Mouse (Mus musculus) midbrain, embryonic 13.5 days (tissue): ENCODE results near the gene Ssbp3. TPM values are rescaled to one million over a fixed set of nuclear protein-coding genes. Genes with fewer than 3 reads are reported as not detected.
A peak's percentile ranks its signal among the peaks of the same experiment; 100 is the strongest.

Source experiments
- ATAC-seq: fragments of 200-750 bp; cut with Nextera tagmentation; 2 replicates; pipeline ENCODE4 v1.8.0; 2017; ENCODE audit warnings: mild to moderate bottlenecking, moderate TSS enrichment, moderate library complexity
- H3K27ac ChIP-seq: fragments of 300-500 bp; sonication (generic); 2 replicates; pipeline ENCODE4 v1.5.1; 2015; ENCODE audit warnings: inconsistent platforms, mild to moderate bottlenecking, moderate library complexity
- H3K27me3 ChIP-seq: fragments of 300-500 bp; sonication (generic); 2 replicates; pipeline ENCODE4 v1.6.1; 2015; ENCODE audit warnings: mild to moderate bottlenecking, inconsistent platforms
- H3K36me3 ChIP-seq: fragments of 300-500 bp; sonication (generic); 2 replicates; pipeline ENCODE4 v1.6.1; 2015; ENCODE audit warnings: mild to moderate bottlenecking, inconsistent platforms
- H3K4me1 ChIP-seq: fragments of 300-500 bp; sonication (generic); replicated peaks from 2 replicates; pipeline ENCODE4 v1.6.1; 2015; ENCODE audit warnings: inconsistent platforms
- H3K4me2 ChIP-seq: fragments of 300-500 bp; sonication (generic); replicated peaks from 2 replicates; pipeline ENCODE4 v1.6.1; 2015; ENCODE audit warnings: moderate library complexity, mild to moderate bottlenecking, inconsistent platforms
- H3K4me3 ChIP-seq: fragments of 300-500 bp; sonication (generic); replicated peaks from 2 replicates; pipeline ENCODE4 v1.5.1; 2015; ENCODE audit warnings: mild to moderate bottlenecking, inconsistent platforms
- H3K9ac ChIP-seq: fragments of 300-500 bp; sonication (generic); replicated peaks from 2 replicates; pipeline ENCODE4 v1.6.1; 2015; ENCODE audit warnings: mild to moderate bottlenecking, inconsistent platforms
- H3K9me3 ChIP-seq: fragments of 300-500 bp; sonication (generic); 2 replicates; pipeline ENCODE4 v1.6.1; 2016; ENCODE audit warnings: mild to moderate bottlenecking, inconsistent platforms
- WGBS: fragments of 180-500 bp; shearing (Covaris S2); methylation state at CpG from one replicate; pipeline ENCODE4 v1.1.7; 2015; 5-methylcytosine and 5-hydroxymethylcytosine counted together
- polyA plus RNA-seq: library from polyadenylated mRNA; unstranded; fragments of >200 nt; fragmentation: Nextera tagmentation; extraction: Ambion mirVana; gene quantifications from 2 replicates; pipeline ENCODE4 v1.2.1, GENCODE M21; 2015

The Ssbp3 gene
- polyA plus RNA-seq, 1 experiment from 2014 or later, result 229 TPM

- Histone ChIP-seq H3K27me3 (no peaks in the 10 kb centered on the region), H3K27ac (peak overlapping the region; percentile 72), H3K9ac (0 out of 2 replicates have a peak overlapping the region, but pooled peaks have one; percentile 7), H3K4me1 (peaks cover 98% of the 10 kb centered on the region), H3K36me3 (no peaks in the 10 kb centered on the region), H3K4me3 (no peak overlapping the region), H3K9me3 (no peaks in the 10 kb centered on the region), H3K4me2 (no peak overlapping the region)
- 75% methylated on average over 3 of the region's 3 CpGs for WGBS
- ATAC-seq, result no peak
These were observed 111.0 kb downstream of the Ssbp3 start for GRCm38 (mm10) chr4:107021464-107021863.

GRCm38 (mm10) chr4:107024899-107025298 lies 114.4 kb downstream of the Ssbp3 start:
- no peak for ATAC-seq
- H3K27ac ChIP-seq, result peak overlapping the region; percentile 9; the same call in 1 of the 2 replicates

GRCm38 (mm10) chr4:107025369-107025768 lies 114.9 kb downstream of the Ssbp3 start:
- no peak overlapping the region for H3K4me3 ChIP-seq
- no peaks in the 10 kb centered on the region for H3K27me3 ChIP-seq
- H3K27ac ChIP-seq, result no peak overlapping the region
- H3K4me1 ChIP-seq, result peaks cover 66% of the 10 kb centered on the region
- 84% methylated on average over 5 of the region's 5 CpGs for WGBS
- no peak overlapping the region for H3K4me2 ChIP-seq
- no peak overlapping the region for H3K9ac ChIP-seq
- ATAC-seq, result no peak
- H3K9me3 ChIP-seq, result no peaks in the 10 kb centered on the region
- H3K36me3 ChIP-seq, result peaks cover 27% of the 10 kb centered on the region

More at GRCm38 (mm10) chr4:107024899-107025298, 114.4 kb downstream of the Ssbp3 start:
- H3K4me3 ChIP-seq, result no peak overlapping the region
- no peaks in the 10 kb centered on the region for H3K27me3 ChIP-seq
- peaks cover 70% of the 10 kb centered on the region for H3K4me1 ChIP-seq
- no peak overlapping the region for H3K4me2 ChIP-seq
- no peak overlapping the region for H3K9ac ChIP-seq
- peaks cover 23% of the 10 kb centered on the region for H3K36me3 ChIP-seq
- WGBS, result 81% methylated on average over 7 of the region's 7 CpGs
- no peaks in the 10 kb centered on the region for H3K9me3 ChIP-seq

GRCm38 (mm10) chr4:107026451-107026850 lies 116.0 kb downstream of the Ssbp3 start:
- H3K36me3 ChIP-seq, result peaks cover 38% of the 10 kb centered on the region
- H3K4me1 ChIP-seq, result peaks cover 55% of the 10 kb centered on the region
- 61% methylated on average over 8 of the region's 8 CpGs for WGBS
- H3K27me3 ChIP-seq, result no peaks in the 10 kb centered on the region
- H3K9ac ChIP-seq, result no peak overlapping the region; the same call in 1 of the 2 replicates
- no peak overlapping the region for H3K4me3 ChIP-seq
- peak overlapping the region; percentile 1 for H3K27ac ChIP-seq
- H3K4me2 ChIP-seq, result no peak overlapping the region
- ATAC-seq, result no peak
- no peaks in the 10 kb centered on the region for H3K9me3 ChIP-seq

GRCm38 (mm10) chr4:107035689-107036088 lies 125.2 kb downstream of the Ssbp3 start:
- H3K4me1 ChIP-seq, result peaks cover 17% of the 10 kb centered on the region
- ATAC-seq, result no peak
- no peak overlapping the region for H3K4me3 ChIP-seq
- H3K9me3 ChIP-seq, result no peaks in the 10 kb centered on the region
- no peak overlapping the region for H3K9ac ChIP-seq
- H3K36me3 ChIP-seq, result peaks cover 95% of the 10 kb centered on the region
- H3K4me2 ChIP-seq, result no peak overlapping the region
- H3K27ac ChIP-seq, result no peak overlapping the region
- 85% methylated on average over 4 of the region's 4 CpGs for WGBS
- H3K27me3 ChIP-seq, result no peaks in the 10 kb centered on the region

DNA sequence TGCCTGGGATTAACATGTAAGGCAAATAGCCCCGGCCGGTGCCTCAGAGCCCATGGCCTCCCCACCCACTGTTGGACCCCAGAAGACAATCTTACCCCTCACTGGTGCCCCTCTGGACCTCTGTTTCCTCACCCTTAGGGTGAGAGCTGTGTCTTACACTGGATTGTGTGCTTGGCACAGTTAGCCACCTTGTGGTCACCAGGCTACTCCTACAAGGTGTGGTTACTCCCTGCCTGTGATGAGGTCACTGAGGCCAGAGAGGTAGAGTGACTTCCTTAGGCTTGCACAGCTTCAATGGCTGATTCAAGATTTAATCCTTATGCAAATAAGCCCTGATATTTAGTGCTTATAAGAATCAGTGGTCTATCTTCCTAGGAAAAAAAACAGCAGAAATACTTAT lies 126.5 kb downstream of the Ssbp3 start:
- Histone ChIP-seq H3K4me2 (no peak overlapping the region), H3K4me3 (no peak overlapping the region), H3K9ac (no peak overlapping the region), H3K36me3 (peaks cover 95% of the 10 kb centered on the region), H3K9me3 (no peaks in the 10 kb centered on the region), H3K27me3 (no peaks in the 10 kb centered on the region), H3K4me1 (peaks cover 17% of the 10 kb centered on the region), H3K27ac (no peak overlapping the region)
- ATAC-seq, result no peak
- 96% methylated on average over 2 of the region's 2 CpGs for WGBS

- Histone ChIP-seq H3K27ac (peak overlapping the region; percentile 74; the same call in 1 of the 2 replicates), H3K4me3 (no peak overlapping the region), H3K4me1 (peaks cover 17% of the 10 kb centered on the region), H3K4me2 (no peak overlapping the region), H3K36me3 (peaks cover 91% of the 10 kb centered on the region), H3K9ac (no peak overlapping the region), H3K27me3 (no peaks in the 10 kb centered on the region), H3K9me3 (no peaks in the 10 kb centered on the region)
- 85% methylated on average over 4 of the region's 4 CpGs for WGBS
- no peak for ATAC-seq
These were observed 127.8 kb downstream of the Ssbp3 start for GRCm38 (mm10) chr4:107038303-107038702.

DNA sequence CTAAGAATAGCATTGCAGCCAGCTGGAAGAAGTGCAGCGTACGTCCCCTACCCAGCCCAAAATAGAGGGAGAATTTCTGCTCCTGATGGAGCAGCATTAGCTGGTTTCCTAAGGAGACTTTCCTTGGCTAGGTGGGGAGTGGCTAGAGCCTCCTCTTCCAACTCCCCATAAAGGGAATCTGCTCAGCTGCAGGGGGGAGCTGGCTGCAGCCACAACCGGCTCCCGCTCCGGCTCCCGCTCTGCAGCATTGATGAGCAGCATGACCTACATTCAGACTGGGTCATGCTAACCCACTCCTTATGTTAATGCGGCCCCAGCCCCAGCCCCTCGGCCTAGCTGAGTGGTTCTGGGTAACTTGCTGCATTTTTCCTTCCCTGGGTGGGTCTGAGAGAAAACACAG lies 128.8 kb downstream of the Ssbp3 start:
- H3K4me3 ChIP-seq, result no peak overlapping the region
- H3K4me1 ChIP-seq, result peaks cover 17% of the 10 kb centered on the region
- H3K27ac ChIP-seq, result peak overlapping the region; percentile 74
- ATAC-seq, result 0 out of 2 replicates have a peak, but pooled peaks have one; percentile 46
- no peaks in the 10 kb centered on the region for H3K27me3 ChIP-seq
- WGBS, result 58% methylated on average over 8 of the region's 8 CpGs
- H3K9me3 ChIP-seq, result no peaks in the 10 kb centered on the region
- H3K4me2 ChIP-seq, result no peak overlapping the region
- H3K36me3 ChIP-seq, result peaks cover 91% of the 10 kb centered on the region
- no peak overlapping the region for H3K9ac ChIP-seq

DNA sequence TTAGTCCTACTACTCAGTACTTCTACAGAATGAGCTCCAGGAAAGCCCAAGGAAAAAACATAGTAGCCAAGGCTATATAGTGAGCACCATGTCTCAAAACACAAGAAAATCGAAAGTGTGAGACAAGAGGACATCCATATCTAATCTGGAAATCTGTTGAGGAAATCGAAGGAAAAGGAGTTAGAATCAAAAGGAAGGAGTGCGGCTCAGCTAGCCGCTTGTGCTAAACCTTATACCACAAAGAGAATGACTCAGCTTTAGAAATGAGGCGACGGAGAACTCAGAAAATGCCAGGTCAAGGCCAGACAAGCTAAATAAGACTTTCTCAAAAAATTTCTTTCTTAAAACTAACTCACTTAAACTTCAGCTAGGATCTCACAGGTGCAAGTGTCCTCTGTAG lies 131.8 kb downstream of the Ssbp3 start:
- no peaks in the 10 kb centered on the region for H3K27me3 ChIP-seq
- H3K9me3 ChIP-seq, result no peaks in the 10 kb centered on the region
- H3K36me3 ChIP-seq, result peaks cover 90% of the 10 kb centered on the region
- H3K4me1 ChIP-seq, result peaks cover 17% of the 10 kb centered on the region
- H3K9ac ChIP-seq, result no peak overlapping the region
- no peak overlapping the region for H3K4me3 ChIP-seq
- H3K4me2 ChIP-seq, result no peak overlapping the region
- no peak for ATAC-seq
- H3K27ac ChIP-seq, result no peak overlapping the region
- WGBS, result 92% methylated on average over 6 of the region's 6 CpGs

DNA sequence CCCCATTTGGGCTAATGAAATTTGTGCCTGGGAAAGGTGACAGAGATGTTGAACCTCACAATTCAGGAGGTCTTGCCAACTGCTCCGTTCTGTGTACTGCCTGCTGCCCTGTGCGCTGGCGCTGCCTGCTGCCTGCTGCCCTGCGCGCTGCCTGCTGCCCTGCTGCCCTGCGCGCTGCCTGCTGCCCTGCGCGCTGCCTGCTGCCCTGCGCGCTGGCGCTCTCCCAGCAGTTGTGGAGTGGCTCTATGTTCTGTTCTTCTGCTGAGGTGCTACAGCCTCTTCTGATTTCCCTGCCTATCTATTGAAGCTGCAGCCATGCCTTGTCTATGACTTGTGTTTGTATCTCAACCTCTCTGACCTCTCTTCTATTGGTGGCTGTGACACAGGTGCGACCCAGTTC lies 134.7 kb downstream of the Ssbp3 start:
- no peak overlapping the region for H3K4me3 ChIP-seq
- no peak overlapping the region for H3K9ac ChIP-seq
- H3K27me3 ChIP-seq, result no peaks in the 10 kb centered on the region
- ATAC-seq, result no peak
- peaks cover 85% of the 10 kb centered on the region for H3K36me3 ChIP-seq
- H3K27ac ChIP-seq, result no peak overlapping the region
- no peak overlapping the region for H3K4me2 ChIP-seq
- no peaks in the 10 kb centered on the region for H3K9me3 ChIP-seq
- 96% methylated on average over 13 of the region's 13 CpGs for WGBS
- H3K4me1 ChIP-seq, result no peaks in the 10 kb centered on the region

- Histone ChIP-seq H3K9ac (no peak overlapping the region), H3K27ac (no peak overlapping the region), H3K9me3 (no peaks in the 10 kb centered on the region), H3K4me3 (no peak overlapping the region), H3K4me2 (no peak overlapping the region), H3K4me1 (0 out of 2 replicates have a peak, but pooled peaks cover 3% of the 10 kb centered on the region), H3K27me3 (no peaks in the 10 kb centered on the region), H3K36me3 (peaks cover 68% of the 10 kb centered on the region)
- 87% methylated on average over 5 of the region's 5 CpGs for WGBS
- no peak for ATAC-seq
These were observed 137.3 kb downstream of the Ssbp3 start for GRCm38 (mm10) chr4:107047806-107048205.

GRCm38 (mm10) chr4:107048568-107049162 lies 138.2 kb downstream of the Ssbp3 start:
- Histone ChIP-seq H3K27ac (no peak overlapping the region), H3K9ac (no peak overlapping the region; the same call in 1 of the 2 replicates), H3K4me3 (no peak overlapping the region), H3K9me3 (no peaks in the 10 kb centered on the region), H3K36me3 (peaks cover 64% of the 10 kb centered on the region), H3K27me3 (no peaks in the 10 kb centered on the region), H3K4me1 (0 out of 2 replicates have a peak, but pooled peaks cover 3% of the 10 kb centered on the region), H3K4me2 (no peak overlapping the region)
- ATAC-seq, result no peak
- 90% methylated on average over 11 of the region's 11 CpGs for whole genome bisulfite sequencing

DNA sequence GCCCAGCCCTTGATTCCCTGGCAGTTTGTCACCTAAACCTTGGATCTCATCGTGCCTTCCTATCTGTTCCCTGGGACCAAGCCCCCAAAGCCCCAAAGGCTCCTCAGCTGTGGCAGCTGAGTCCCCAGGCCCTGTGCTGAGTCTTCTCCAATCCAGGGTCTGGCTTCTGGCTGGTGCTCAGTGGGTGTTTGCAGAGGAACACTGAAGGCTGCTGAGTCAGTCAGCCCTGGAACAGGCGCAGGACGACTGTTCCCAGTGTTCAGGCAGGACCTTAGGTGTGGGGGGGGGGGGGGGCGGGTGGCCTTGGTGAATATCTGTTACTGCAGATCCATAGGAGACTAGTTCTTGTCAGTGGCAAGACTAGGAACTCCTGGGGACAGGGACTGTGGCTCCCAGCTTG lies 141.4 kb downstream of the Ssbp3 start:
- WGBS, result 58% methylated on average over 3 of the region's 4 CpGs
- no peak overlapping the region for H3K9ac ChIP-seq
- no peaks in the 10 kb centered on the region for H3K9me3 ChIP-seq
- H3K36me3 ChIP-seq, result peaks cover 47% of the 10 kb centered on the region
- ATAC-seq, result no peak
- H3K4me3 ChIP-seq, result no peak overlapping the region
- no peak overlapping the region; the same call in 1 of the 2 replicates for H3K27ac ChIP-seq
- H3K4me1 ChIP-seq, result 0 out of 2 replicates have a peak, but pooled peaks cover 3% of the 10 kb centered on the region
- no peaks in the 10 kb centered on the region for H3K27me3 ChIP-seq
- H3K4me2 ChIP-seq, result no peak overlapping the region
